Mouse (Mus musculus) spleen, postnatal 10 days (tissue): ENCODE results near the gene Rpl24.

Source experiments
- DNase-seq, 2 experiments: peaks; one replicate each; pipeline ENCODE4 v3.0.0; 2021 to 2022; ENCODE audit warnings: low spot score in 2 of 2

Rpl24 gene

GRCm38 (mm10) chr16:55971735-55972615 lies 5.9 kb downstream of the Rpl24 start:
- no peak for DNase-seq

- no peak for DNase-seq
Observed at GRCm38 (mm10) chr16:55972626-55973201, 6.6 kb downstream of the Rpl24 start.

- peak; percentile 98 to 100 for DNase-seq
Observed at GRCm38 (mm10) chr16:55973431-55974255, 7.6 kb downstream of the Rpl24 start, which contains the start of gene Zbtb11. TSS of gene Zbtb11 (plus strand) at chr16:55973883.

GRCm38 (mm10) chr16:55974256-55974902 lies 8.3 kb downstream of the Rpl24 start:
- peak; percentile 83 to 90 for DNase-seq

GRCm38 (mm10) chr16:55974903-55975285 lies 8.8 kb downstream of the Rpl24 start:
- DNase-seq = peak in 1 of 2 experiments; percentile 38

- DNase-seq = no peak
Observed at GRCm38 (mm10) chr16:55986001-55986400, 19.9 kb downstream of the Rpl24 start.

GRCm38 (mm10) chr16:55990311-55990710 lies 24.2 kb downstream of the Rpl24 start:
- DNase-seq = no peak

GRCm38 (mm10) chr16:55994235-55994634 lies 28.2 kb downstream of the Rpl24 start:
- no peak for DNase-seq

- DNase-seq = no peak
Observed at GRCm38 (mm10) chr16:56006798-56007197, 40.7 kb downstream of the Rpl24 start.

- DNase-seq = no peak
Observed at GRCm38 (mm10) chr16:56008862-56009261, 42.8 kb downstream of the Rpl24 start.

- no peak for DNase-seq
Observed at GRCm38 (mm10) chr16:56012789-56013743, 47.0 kb downstream of the Rpl24 start.

GRCm38 (mm10) chr16:56014076-56014475 lies 48.0 kb downstream of the Rpl24 start:
- DNase-seq = no peak

- no peak for DNase-seq
Observed at GRCm38 (mm10) chr16:56019660-56020059, 53.6 kb downstream of the Rpl24 start.
